Mouse (Mus musculus) fibroblast of lung, adult 2 months (primary cell): Measurements from ENCODE around the gene Jpt2.
A peak's percentile ranks its signal among the peaks of the same experiment; 100 is the strongest.
"Not testable (repeated sequence)": the region's sequence is repeated elsewhere in the genome, so short reads cannot be mapped to it uniquely, and the experiment has no call there.

Experiments used
- DNase-seq: peaks from one replicate; pipeline ENCODE4 v3.0.0-alpha.2; 2011; ENCODE audit warnings: low read depth

Jpt2 gene

DNA sequence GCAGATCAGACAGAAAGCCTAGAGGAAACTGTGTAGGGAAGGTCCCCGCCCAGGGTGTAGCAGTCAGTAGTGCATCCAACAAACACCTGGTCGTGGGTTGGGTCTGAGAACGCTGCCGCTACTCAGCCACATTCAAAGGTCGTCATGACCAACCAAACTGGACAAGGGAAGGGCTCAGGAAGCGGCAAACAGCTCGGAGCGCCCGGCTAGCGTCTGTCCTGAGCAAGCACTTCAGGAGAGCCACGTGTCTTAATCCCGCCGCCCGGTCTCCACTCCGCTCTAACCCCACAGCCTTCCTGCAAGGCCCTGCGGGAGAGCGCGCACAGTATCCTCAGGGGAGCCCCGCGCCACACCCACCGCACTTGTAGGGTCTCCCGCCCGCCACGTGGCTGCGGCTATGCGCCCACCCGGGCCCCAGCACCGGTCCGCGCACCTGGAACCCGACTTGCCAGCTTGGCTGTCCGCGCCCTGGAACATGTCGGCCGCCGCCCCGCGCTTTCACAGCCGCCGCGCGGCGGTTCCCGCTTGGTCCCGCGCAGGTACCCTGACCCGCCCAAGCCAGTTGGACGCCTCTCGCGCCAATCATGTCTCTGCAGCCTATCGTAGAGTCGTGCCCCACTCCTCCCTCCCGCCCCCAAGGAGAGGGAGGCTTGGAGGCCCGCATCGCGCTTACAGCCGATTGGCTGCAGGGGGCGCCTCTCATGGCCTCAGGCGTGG lies at the start of gene Jpt2:
Jpt2 (minus strand) TSS at position 555 of the 717 bp plus-strand sequence.
- DNase-seq = peak; percentile 92

DNA sequence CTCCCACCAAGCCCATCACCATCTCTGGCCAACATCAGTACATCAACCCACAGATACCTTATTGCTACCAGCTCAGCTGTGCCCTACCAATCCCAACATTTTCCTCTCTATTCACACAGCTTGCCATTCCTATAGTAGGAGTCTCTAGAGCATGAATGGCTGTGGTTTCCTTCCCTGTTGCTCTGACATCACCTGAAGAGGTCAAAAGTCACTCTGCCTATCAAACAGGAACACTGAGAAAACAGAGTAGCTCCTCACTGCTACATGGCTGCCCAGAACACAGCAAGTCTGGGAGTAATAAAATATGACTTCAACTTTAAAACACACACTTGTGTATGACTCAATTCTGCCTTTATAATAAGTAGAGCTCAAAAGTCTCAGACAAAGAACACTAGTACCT lies 47.0 kb upstream of the Jpt2 start:
- DNase-seq = no peak

GRCm38 (mm10) chr17:25005102-25005501 lies 44.6 kb upstream of the Jpt2 start:
- DNase-seq = no peak

GRCm38 (mm10) chr17:24994721-24995120 lies 34.2 kb upstream of the Jpt2 start:
- DNase-seq = no peak

GRCm38 (mm10) chr17:24987221-24987620 lies 26.7 kb upstream of the Jpt2 start:
- DNase-seq = no peak

DNA sequence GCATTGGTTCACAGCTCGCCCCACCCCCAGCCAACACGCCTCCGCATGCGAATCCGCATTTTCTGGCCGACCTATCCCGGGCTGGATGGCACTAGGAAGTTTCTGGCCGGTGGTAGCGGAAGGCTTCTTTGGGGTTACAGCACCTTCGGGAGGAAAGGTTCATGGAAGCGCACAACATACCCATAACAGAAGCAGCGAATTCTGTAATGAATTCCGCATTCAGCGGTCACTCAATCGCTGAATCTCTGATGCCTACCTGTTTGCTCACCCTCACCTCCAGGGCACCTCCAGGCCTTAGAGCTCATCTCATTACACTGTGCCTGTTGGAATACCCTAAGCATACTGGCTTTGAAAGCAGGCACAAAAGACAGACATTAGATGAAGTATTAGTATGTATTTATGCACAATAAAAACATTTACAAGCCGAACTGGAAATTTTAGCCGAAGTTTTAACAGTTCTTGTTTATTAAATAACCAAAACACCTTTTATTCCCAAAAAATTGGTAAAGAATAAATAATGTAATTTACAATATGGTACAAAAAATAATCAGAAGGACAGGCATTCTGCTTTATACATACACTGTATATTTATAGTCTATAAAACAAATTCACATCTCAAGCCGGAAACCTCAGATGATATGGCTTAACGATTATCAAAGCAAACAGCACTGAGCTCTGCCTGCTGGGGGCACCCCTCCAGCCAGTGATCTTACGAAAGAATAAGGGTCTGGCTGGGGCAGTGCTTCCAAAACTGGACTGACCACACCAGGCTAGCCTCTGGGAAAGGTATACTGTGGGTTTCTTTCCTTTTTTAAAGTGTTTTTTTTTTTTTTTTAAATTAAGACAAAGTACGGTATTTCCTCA lies 595 bp upstream of the Jpt2 start:
- DNase-seq = no peak

- no peak for DNase-seq
Observed at GRCm38 (mm10) chr17:24959371-24959770, 1.1 kb downstream of the Jpt2 start.

DNA sequence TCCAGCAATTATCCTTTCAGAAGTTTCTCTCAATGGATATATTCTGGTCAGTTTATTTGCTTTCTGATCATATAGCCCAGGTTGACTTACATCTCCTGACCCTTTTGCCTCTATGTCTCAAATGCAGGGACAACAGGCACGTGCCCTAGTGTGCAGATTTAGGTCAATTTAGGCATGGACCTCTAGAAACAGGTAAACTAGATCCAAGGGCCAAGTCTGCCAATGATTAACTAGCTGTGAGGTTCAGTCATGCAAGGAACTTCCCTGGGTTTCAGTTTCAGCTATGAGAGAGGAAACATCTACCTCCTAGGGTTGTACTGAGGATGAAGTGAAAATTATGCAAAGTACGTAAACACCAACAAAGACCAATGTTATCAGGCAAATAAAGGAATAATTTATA lies 7.2 kb downstream of the Jpt2 start:
- no peak for DNase-seq

DNA sequence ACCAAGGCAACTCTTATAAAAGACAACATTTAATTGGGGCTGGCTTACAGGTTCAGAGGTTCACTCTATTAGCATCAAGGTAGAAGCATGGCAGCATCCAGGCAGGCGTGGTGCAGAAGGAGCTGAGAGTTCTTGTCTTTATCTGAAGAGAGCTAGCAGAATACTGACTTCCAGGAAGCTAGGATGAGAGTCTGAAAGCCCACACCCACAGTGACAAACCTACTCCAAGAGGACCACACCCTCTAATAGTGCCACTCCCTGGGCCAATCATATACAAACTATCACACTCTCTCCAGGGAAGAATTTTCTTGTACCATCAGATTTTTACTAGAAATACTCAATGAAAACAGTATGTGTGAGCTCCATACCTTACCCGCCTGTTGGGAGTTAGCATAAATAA lies 9.8 kb downstream of the Jpt2 start:
- no peak for DNase-seq

GRCm38 (mm10) chr17:24948204-24948603 lies 12.3 kb downstream of the Jpt2 start:
- no peak for DNase-seq

DNA sequence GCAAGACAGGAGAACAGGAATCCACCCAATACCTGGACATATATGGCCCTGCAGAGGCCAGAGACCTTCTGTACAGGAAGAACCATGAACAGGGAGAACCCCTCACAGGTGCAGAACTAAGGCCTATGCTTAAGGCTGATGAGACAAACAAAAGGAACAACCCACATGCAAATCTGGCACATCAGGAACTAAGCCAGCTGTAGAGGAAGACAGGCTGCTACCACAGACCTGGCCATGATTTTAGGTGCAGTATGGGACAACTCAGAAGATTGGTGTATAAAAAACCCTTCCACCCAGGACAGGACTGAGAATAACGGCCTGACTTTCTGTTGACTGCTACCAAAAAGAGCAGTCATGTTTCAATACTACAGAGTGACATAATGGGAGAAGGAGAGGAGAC lies 16.9 kb downstream of the Jpt2 start:
- DNase-seq = not testable (repeated sequence)

DNA sequence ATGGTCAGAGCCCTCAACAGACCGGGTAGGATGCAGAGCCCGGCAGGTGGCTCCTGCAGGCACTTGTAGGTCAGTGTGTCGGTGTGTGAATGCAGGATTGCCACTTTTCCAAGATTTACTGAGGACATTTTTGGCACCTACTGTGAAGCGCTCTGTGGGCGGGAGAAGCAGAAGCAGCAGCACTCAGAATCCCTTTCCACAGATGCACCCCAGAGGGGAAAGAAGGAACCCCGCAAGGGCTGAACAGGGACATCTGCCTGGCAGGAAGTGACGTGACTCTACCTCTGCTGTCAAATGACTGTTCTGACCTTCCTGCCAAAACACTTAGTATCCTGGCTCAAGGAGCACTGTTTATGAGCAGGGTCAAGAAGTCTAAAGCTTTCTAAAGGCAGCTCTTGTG lies 17.5 kb downstream of the Jpt2 start:
- DNase-seq = no peak

DNA sequence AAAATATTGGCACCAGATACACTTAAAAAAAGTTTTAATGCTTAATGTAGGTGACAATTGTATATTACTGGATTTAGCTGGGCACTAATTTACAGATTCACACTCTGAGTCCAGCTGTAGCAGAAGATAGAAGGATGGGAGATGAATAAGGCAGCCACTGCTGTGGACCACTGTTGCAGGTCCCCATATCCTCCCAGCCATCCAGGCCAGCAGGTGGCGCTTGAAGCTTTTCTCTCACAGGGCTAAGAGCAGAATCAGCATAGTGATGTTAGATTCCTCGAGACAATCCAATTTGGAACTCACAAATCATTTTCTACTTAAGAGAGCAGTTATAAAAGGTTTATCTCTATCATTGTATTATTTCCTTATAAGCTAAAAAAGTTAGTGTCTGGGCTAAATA lies 18.0 kb downstream of the Jpt2 start:
- not testable (repeated sequence) for DNase-seq

- no peak for DNase-seq
Observed at GRCm38 (mm10) chr17:24937266-24937665, 23.2 kb downstream of the Jpt2 start.

DNA sequence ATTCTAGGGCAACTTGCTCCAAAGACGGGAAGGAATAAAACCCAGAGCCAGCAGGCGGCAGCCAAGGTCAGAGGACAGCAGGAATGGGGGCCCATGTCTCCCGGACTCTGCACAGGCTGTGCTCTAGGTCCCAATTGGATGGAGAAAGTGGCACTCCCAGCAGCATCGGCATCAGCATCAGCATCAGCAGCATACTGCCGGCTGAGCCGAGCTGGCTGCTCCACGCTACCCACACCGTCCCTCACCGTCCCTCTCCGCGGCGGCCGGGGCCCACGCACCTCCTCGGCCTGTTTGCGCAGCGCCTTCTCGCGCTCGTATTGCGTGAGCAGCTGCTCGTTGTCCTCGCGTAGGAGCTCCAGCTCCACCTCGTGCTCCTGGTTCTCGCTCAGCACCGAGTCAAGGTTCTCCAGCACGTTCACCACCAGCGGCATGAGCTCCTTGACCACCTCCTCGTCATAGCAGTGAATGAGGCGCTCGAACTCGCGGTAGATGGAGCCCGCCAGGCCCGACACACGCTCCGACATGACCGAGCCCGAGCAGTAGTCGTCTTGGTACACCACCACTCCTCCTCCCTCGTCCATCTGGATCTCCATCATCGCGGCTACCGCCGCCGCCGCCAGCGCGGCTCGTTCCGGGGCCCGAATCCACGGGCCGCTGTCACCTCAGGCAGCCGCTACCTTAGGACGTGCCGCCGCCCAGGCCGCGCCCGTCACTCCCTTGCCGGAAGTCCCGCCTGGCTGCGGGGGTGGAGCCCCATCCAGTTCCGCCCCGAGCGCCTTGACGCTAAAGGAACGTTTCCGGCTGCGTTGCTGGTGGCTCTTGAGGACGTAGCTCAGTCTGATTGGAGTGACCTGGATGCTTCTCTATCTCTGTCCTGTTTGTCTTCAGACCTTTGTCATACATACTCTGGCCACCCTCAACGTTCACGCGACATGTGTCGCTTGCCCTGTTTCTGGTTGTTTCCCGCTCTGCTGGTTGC lies 23.9 kb downstream of the Jpt2 start, which contains the start of gene Mapk8ip3:
Mapk8ip3 (minus strand) TSS at position 719 of the 979 bp plus-strand sequence.
- peak; percentile 75 for DNase-seq

GRCm38 (mm10) chr17:24935666-24936065 lies 24.8 kb downstream of the Jpt2 start:
- DNase-seq = no peak

DNA sequence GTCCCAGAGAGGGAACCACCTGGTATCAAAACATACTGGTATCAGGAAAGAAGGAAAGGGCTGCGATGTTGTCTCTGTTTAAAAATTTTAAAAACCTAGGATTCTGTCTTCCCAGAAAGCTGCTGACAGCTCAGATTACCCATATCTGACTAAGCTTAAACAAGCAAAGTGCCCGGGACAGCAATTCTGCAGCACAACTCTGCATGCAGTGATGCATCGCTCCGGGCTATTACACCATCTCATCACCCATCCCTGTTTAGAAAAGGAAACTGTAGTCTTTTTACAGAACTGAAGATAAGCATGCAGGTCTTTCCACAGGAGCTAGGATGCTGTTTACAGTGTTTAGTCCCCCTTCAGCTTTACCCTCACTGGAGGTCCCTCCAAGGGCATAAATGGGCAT lies 25.6 kb downstream of the Jpt2 start:
- DNase-seq = no peak

DNA sequence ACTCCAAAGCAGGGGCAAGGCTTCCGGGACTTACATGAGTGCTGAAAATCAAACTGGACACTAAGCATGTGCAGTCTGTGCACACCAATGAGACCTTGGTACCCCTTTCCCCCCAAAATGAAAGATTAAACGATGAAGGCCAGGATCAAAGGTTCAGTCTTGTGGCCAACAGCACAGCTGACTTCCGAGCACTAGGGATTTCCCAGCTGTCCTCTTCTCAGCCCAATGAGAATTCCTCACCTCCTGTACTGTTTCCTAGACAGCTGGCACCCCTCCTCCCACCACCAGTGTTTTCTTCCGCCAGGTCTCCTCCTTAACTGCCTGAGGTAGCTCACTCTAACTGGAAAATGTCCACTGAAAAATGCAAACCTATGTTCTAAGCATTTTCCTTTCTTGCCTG lies 27.3 kb downstream of the Jpt2 start:
- no peak for DNase-seq

GRCm38 (mm10) chr17:24932431-24932830 lies 28.1 kb downstream of the Jpt2 start:
- DNase-seq = no peak

- DNase-seq = no peak
Observed at GRCm38 (mm10) chr17:24929506-24929905, 31.0 kb downstream of the Jpt2 start.

- DNase-seq = no peak
Observed at GRCm38 (mm10) chr17:24923246-24923645, 37.2 kb downstream of the Jpt2 start.

DNA sequence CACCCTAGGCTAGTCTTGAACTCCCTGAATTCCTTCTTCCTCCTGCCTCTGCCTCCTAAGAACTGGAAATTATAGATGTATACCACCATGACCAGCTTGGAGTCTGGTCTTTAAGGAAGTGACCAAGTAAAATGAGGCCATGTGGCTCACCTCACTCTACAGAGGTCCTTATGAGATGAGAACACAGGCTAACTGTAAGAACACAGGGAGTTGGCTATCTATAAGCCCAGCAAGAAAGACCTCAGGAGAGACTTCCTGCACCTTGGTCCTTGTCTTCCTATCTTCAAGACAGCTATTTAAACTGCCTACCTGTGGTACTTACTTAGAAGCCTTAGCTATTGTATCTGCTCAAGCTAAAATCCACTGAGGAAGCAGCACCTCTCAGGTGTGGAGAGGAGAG lies 46.5 kb downstream of the Jpt2 start:
- no peak for DNase-seq
